Mouse (Mus musculus) fat pad, adult 2 months (tissue): Measurements from ENCODE around the gene Slc17a7.

Experiments
- DNase-seq: peaks from one replicate; pipeline ENCODE4 v3.0.0-alpha.2; 2011; ENCODE audit warnings: low read depth, low spot score; ENCODE audit errors: extremely low read depth

The Slc17a7 gene

GRCm38 (mm10) chr7:45175398-45175797, 11.6 kb downstream of the Slc17a7 start:
- no peak for DNase-seq

DNA sequence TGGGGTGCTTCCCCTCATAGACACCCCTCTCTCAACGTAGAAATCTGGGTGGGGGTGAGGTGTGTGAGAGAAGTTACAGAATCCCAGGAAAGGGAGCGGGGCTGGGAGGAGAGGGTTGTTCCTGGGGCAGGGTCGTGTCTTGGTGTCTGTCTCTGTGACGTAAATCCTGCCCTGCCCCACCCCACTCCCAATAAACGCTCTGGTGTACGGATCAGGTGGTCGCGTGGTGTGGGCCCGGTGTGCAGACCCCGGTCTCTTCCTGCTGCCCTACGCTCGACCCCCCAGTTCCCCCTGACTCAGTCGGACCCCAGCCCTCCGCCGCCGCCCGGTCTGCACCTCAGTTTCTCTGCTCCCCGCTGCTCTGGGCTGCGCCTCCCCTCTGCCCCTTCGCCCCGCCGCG, 12.2 kb downstream of the Slc17a7 start:
- no peak for DNase-seq

DNA sequence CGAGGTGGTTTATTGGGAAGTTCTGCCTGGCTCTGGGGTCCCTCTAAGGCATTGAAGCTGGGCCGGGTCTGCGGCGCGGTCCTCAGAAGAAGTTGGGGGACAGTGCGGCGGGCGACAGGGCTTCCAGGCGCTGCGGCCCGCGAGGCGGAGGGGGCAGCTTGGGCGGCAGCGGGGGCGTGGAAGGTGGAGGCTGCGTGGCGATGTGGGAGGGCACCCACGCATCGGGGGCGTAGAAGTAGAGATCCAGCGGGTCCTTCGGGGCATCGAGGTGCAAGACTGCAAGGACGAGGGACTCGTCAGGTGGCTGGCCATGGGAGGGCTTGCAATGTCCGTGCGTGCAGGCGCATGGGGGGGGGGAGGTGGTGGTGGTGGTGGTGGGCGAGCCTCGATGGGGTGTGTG, 12.6 kb downstream of the Slc17a7 start:
- no peak for DNase-seq

DNA sequence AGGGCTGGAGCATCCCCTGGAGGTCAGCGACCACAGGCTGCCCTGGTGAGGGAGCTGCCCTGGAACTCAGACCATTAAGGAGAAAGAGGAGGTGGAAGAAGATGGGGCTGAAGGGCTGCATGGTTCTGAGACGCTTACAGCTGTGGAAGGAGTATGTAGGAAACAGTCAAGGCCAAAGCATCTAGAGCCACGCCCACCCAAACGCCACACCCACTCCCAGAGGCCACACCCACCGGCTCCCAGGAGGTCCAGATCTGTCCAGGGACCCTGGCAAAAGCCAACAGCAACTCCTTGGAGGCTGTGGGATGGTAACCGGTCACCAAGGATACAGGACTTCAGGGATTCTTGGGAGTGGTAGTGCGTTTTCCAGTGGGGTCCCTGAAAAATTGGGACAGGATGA, 14.8 kb downstream of the Slc17a7 start:
- no peak for DNase-seq

- no peak for DNase-seq
Observed at GRCm38 (mm10) chr7:45179469-45179868, 15.7 kb downstream of the Slc17a7 start, which contains the start of gene Gfy. Gene Gfy (minus strand): TSS chr7:45179569.

GRCm38 (mm10) chr7:45180896-45181477, 17.2 kb downstream of the Slc17a7 start, which contains the start of gene Pth2:
Gene Pth2 (plus strand): TSS chr7:45180995.
- DNase-seq = no peak

- no peak for DNase-seq
Observed at GRCm38 (mm10) chr7:45181540-45181939, 17.8 kb downstream of the Slc17a7 start.

DNA sequence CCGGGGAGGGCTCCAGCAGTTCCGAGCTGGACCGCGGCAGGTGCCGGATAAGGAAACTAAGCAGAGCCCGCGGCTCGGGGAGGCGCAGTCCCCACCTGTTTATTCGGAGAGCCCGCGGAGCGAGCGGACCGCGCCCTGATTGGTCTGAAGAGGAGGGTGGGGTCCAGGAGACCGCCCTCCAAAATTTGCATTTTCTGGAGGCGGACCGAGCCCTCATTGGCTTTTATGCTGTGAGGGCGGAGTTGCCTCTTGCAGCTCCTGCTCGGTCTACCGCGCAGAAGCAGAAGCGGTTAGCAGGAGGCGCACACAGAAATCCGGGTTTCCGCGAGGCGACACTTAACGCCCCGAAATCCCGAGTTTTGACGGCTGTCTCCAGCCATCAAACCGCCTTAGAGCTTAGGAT, 18.5 kb downstream of the Slc17a7 start:
- peak; percentile 43 for DNase-seq

GRCm38 (mm10) chr7:45182606-45183005, 18.9 kb downstream of the Slc17a7 start:
- no peak for DNase-seq

DNA sequence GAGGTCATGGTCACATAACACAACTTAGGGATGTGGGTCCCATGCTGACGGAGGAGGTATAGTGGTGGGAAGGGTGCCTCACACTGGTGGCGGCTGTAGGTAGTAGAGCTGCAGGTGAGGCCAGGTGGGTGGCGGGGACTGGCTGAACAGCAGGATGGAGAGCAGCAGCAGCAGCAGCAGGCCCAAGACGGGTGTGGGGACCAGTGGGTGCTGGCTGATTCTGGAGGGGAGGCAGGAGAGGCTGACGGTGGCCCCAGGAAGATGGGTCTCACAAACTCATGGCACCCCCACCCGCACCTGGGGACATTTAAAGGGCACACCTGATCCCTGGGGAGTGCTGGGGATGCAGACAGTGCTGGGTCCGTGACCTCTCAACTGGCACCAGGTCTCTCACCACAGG, 19.9 kb downstream of the Slc17a7 start:
- DNase-seq = no peak

DNA sequence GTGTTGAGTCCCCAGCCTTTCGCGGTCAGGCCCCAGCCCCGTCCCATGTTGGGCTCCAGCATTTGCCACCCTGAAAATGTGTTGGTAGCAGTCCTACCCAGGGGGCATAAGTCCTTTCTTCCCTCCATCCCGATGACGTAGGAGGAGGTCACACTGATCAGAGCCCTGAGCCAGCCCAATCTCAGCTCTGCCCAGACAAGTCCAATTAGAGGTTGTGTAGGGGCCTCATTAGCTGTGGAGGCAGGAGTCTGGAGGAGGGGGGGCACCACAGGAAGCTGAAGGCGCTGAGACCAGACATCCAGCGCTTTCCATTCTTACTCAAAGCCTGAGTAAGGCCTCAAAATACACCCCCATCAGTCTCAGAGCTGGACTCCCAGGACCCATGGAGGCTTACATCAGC, 22.2 kb downstream of the Slc17a7 start:
- no peak for DNase-seq

- no peak for DNase-seq
Observed at GRCm38 (mm10) chr7:45189600-45189999, 25.9 kb downstream of the Slc17a7 start.

DNA sequence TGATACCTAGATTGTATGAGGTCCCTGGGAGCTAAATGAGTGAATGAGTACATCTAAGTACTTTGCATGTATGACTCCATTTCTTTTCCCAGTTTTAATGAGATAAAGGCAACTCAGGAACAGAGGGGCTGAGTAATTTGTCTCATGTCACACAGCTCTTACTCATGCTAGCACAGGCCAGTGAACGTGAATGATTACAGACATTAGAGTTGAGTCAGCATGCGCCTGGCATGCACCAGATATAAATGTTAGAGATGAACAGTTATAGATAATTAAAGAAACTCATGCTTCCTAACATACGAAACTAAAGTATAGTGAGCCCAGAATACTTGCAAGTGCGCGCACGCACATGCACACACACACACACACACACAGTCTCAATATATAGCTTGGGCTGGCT, 26.4 kb downstream of the Slc17a7 start:
- no peak for DNase-seq

- DNase-seq = no peak
Observed at GRCm38 (mm10) chr7:45191161-45191560, 27.4 kb downstream of the Slc17a7 start.

- DNase-seq = no peak
Observed at GRCm38 (mm10) chr7:45191803-45192363, 28.1 kb downstream of the Slc17a7 start.

- DNase-seq = no peak
Observed at GRCm38 (mm10) chr7:45192585-45193310, 29.0 kb downstream of the Slc17a7 start.

- no peak for DNase-seq
Observed at GRCm38 (mm10) chr7:45193406-45193805, 29.7 kb downstream of the Slc17a7 start.

DNA sequence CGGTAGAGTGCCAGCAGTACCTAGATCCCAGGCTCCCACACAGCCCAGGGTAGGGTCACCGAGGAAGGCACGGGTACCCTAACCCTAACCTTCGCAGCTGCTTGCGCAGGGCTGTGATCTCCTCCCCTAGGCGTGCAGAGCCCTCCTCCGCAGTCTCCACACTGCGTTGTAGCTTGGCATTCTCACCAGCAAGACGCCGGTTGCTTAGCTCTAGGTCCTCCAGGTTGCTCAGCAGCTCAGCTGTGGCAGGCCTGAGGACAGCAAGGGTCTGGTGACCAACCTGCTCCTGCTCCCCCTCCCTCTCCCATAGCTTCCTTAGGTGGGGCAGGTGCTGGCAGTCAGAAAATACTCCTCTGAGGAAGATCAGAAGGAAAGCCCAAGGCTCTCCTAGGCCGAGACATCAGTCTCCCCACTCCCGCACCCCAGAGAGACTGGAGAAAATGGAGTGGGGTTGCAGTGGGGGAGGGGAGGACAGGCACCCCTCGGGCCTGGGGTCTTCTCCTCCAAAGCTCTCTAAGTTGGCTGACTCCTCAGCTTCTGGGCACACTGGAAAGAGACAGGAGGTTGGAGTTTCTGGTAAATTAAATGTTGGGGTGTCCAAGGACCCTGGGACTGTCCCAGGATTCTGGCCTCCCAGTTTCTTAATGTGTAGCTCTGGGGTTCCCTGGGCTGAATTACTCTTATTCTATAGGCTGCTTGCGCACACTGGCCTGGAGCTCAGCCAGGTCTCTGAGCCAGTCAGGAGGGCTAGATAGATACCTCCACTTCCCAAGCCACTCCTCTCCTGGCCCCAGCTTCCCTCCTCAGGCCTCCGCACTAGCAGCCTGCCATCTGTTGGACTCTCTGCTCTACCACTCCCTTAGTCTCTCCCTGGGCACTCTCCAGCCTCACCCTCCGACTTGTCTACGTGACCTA, 30.4 kb downstream of the Slc17a7 start:
- DNase-seq = no peak

DNA sequence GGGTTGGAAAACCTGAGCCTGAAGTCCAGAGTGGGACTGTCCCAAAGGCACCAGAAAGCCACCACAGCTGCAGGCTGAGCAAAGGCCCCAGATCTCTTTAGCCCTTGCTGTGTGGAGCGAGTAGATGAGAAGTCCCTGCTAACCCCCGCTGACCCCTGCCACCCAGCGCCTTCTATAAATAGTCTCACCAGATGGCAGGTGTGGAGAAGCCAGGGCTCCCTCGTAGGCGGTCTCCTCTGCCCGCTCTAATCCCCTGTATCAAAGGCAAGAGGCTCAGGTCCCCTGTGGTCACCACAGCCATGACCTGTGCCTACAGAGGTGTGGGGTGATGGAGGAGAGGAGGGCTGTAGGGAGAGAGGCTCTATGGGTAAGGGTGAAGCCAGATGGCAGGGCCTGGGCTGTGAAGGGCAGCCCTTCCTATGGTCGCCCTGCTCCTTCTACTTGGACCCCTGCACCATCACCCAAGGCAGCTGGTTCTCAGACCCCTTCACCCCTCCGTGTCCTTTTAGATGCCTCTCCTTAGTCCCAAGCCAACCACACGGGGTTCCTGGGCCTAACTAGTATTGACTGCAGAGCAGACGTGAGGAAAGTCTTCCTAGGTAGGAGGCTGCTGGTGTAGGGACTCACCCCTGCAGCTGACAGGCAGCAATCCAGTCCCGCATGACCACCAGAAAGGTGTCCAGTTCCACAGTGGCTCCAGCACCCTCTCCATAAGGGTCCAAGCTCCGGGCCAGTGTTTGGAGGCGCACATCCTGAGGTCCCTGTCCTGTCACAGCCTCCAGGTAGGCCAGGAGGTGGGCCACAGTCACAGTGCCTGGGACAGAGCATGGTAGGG, 31.8 kb downstream of the Slc17a7 start:
- no peak for DNase-seq

DNA sequence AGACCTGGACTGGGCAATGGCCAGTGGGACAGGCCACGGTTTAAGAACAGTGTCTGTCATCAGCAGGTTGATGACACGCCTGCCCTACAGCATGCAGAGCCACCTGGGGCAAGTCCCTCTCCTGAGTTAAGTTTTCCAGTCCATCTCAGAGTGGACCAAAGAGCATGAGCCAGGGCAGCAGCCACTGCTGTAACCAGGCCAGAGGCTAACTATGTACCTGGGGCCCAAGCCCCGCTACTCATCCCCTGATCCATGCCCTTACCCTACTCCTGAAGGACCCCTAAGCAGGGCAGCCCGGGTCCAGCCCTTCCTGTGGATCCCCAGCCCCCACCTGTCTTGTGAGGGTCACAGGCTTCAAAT, 32.4 kb downstream of the Slc17a7 start:
- no peak for DNase-seq

DNA sequence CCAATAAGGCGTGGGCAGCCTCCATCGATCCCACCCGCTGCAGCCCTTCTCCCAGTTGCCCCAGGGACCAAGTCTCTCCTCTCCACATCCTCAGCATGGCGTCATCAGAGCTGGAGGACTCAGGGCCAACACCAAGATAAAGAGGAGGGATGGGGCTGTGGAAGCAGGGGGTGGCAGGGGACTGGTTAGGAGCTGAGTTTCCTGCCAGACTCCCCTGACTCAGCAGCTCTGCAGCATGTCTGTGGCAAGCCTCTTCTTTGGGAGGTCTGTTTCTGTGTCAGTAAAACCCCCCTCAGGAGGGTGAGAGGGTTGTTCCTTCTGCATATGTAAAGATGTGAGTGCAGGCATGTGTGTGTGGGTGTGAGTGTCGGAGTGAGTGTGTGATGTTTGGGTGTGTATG, 33.2 kb downstream of the Slc17a7 start:
- DNase-seq = no peak
